Mouse (Mus musculus): Measurements from ENCODE around the gene Zfp618.

The Zfp618 gene

DNA sequence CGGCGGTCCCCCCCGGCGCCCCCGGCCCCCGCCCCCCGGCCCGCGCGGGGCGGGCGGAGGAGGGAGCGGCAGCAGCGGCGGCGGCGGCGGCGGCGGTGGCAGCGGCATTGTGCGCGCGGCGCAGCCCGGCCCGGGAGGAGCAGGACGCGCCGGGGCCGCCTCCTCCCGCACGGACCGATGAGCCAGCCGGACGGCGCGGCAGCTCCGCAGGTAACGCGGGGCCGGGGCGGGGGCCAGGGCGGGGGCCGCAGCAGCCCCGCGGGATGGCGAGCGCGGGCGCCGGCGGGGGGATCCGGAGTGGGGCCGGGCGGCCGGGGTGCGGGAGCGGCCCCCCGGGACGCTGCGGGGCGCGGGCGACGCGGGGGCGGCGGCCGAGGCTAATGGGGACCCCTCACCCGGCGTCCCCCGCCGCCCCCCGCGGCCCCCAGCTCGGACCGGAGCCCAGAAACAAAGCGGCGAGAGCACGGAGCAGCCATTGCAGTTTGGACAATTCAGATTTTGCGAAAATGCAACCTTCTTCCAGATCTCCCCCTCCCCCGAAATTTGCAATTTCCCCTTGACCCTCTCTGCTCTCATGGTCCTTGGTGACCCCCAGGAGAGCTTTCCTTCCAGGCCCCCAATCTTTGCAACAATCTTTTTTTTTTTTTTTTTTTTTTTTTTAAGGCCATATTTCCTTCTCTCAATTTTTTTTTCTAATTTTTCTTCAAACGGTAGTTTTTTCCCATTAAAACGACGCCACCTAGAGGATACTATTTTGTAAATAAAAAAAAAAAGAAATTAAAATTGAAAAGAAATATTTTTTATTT is at the start of gene Zfp618:
Gene Zfp618 (plus strand): TSS at position 77 of the 806 bp plus-strand sequence.
- DNase-seq (ENCODE audit: low read depth, low spot score): no peak

DNA sequence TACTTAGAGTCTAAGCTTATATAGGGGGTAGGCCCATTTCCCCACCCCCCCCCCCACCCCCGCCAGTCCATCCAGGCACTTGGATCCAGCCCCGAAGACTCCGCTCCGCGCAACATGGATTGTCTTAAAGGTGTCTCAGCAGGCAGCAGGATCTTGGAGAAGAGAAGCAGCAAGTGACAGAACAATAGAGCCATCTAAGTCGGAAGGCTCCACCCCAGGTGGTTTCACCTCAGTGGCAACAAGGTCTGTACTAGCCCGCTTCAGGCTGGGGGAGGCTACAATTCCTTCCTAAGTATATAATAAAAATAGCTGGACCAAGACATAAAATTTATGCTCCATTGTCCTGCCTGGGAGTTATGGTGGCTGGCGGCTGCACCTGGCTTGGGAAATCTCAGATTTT is 48.3 kb upstream of the Zfp618 start:
- peak; percentile 7 for DNase-seq (ENCODE audit: low read depth, low spot score)

DNA sequence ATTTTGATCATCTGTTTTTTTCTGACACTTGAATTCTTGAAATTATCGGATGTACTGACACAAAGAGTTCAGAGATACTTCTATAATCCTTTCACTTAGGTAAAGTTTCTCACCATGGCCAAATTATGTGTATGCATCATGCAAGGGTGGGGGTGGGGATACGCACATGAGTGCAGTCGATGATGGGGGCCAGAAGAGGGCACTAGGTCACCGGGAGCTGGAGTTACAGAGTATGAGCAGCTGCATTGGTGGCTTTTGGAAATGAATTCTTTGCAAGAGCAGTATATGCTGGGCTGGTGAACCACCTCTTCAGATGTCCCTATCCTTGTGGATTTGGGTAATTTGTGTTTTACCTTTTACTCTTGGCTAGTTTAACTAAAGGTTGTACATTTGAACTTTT is 31.6 kb upstream of the Zfp618 start:
- no peak for DNase-seq (ENCODE audit: low read depth, low spot score)

DNA sequence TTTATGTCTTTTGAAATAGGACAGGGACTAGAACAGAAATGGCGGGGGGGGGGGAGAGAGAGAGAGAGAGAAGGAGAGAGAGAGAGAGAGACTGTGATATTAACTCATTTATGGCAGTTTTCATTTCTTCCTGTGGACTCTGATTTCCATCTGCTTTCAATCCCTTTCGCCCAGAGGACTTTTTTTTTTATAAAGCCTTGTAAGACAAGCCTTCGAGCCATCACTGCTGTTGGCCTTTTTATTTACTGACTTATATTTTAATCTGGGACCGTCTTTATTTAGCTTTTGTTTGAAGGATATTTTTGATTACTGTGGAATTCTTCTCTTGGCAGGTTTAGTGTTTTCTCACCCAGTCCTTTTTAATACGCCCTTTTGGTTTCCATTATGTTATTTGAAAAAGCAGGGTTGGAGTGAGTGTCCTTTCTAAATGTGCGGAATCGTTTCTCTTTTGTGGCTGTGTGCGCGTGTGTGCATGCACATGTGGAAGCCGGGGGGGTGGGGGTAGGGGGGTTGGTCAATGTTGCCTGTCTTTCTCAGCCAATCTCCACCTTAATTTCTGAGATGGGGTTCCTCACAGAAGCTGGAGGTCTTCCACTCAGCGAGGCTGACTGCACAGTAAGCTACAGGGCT is 29.7 kb upstream of the Zfp618 start:
- no peak for DNase-seq (ENCODE audit: low read depth, low spot score)

DNA sequence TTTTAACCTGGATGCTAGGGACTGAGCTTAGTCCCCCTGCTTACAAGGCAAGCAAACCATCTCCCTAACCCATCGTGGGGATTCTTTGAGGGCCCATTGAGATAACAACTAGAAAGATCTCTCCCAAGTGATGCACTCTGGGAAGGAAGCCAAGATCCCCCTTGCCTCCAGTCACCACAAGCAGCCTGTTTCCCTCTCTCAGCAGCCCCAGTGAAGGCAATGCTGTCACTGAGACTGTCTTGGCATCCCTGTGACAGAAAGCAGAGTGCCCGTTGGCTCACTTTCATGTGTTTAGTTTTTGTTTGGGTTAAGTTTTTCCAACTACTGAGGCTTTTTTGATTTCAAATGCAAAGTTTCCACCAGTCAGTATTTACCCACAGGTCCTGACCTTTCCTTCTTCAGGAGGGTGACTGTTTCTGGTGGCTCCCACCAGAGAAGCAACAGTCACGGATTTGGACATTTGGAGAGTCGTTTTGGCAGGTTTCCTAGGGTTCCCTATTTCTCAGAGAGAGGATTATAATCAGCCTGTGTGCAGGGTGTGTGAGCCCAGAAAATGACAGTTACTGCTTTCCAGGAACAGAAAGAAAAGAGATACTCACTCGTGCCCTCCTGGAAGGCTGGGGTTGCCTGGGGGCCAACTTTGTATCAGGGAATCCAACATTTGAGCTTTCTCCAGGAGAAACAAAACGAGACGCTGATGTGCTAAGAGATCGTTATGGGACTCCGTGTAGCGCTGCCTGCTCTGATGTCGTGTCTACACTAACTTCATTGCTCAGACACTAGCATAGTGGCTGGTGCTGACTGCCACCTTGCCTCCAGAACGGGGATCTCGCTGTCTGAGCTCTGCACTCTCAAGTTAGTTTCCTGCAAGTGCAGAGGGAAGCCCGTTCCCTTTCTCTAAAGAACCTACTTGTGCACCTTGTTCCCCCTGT is 23.1 kb upstream of the Zfp618 start:
- no peak for DNase-seq (ENCODE audit: low read depth, low spot score)

DNA sequence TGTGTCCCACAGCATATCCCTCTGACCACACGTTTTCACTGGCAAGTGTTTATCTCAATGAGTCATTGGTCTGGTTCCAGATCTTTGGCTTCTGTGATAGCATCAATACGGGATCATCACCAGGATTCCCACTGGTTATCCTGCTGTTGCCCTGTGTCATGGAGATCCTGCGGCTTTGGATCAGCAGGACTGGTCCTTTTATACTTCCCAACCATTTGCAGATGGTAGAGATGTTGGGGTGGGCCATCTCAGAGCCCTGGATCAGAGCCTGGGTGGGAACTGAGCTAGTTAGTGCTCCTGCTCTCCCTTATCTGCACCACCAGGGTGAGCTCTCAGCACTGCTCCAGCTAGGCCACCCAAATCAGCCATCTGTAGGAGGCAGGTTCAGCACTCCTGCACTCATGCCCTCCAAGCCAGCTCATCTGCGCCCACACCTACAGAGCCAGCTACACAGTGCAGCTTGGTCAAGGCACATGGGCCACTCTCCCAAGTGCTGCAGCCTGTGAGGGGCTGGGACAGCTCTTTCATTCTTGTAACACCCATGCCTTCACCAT is 21.0 kb upstream of the Zfp618 start:
- DNase-seq (ENCODE audit: low read depth, low spot score): peak; percentile 18

DNA sequence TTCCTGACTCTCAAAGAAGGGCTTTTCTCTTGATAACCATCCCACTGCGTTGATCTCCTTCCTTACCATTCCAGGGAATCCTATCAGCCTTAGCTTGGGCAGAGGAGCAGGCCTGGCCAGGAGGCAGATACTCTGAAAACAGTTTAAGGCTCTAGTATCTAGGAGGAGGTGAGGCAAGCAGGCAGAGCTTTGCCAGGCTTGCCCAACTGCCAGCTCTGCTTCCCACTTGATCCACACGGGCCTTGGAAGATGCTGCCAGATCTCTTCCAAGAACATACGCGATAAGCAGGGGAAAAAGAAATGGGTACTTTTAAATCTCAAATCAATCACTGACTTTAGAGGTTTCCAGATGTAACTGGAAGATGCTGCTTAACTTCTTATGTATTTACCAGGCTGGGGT is 1.6 kb upstream of the Zfp618 start:
- no peak for DNase-seq (ENCODE audit: low read depth, low spot score)

DNA sequence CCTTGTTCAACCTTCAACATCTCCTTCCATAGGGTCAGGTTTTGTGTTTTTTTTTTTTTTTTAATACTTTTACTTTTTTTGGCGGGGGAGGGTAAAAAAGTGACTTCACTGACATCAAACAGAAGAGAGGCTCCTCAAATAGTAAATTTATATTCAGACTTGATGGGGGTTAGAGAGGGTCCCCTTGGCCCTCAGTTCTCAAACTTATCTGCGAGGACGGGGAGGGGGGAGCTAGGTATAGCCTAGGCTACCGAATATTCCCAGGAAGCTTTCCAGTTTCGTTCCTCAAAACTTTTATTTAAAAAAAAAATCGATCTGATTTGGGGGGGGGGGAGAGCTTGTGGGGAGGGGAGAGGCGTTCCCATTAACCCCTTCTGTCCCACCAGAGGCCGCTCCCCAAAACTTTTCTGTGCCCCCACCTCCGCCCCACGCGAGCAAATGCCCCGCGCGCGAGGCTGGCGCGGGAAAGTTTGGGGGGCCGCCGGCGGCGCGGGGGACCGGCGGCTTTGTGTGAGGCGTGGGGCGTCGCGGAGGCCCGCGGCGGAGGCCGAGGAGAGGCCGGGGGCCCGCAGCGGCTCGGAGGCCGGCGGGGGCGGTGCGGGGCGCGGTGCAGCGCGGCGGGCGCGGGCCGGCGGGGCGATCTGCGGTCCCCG is 403 bp upstream of the Zfp618 start:
- no peak for DNase-seq (ENCODE audit: low read depth, low spot score)

DNA sequence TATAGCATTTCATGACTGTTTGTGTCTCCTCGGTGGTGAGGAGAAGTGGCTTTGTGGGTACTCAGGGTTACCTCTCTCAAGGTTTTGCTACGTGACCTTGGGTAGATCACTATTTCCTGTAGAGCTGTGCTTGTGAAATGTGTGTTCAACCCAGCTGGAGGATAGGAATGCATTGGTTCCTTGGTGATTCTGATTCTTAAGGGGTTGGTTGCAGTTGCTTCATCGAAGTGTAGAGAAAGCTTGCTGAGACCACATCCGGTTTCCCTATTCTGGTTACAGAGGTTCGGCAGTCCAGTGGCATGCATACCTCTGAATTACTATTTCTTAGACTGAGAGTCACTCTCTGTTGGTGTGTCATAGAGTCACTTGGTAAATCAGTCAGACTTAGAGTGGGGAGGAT is 4.2 kb downstream of the Zfp618 start:
- DNase-seq (ENCODE audit: low read depth, low spot score): no peak

DNA sequence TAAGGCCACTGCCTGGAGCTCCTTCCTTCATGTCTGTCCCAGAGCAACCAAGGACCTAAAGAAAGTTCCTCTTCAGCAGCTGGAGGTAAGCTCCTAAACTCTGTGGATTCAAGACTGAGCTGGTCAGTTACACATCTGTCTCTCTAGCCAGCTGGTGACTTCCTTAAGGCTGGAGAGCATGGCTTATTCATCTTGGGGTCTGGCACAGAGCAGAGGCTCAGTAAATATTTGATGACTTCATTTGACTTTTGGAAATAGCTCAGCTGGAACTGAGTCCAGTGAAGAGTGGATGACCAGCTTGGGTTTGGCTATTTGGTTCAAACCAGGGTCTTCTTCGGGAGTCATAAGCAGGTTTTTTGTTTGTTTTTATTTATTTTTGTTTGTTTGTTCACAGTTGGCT is 6.6 kb downstream of the Zfp618 start:
- DNase-seq (ENCODE audit: low read depth, low spot score): no peak

DNA sequence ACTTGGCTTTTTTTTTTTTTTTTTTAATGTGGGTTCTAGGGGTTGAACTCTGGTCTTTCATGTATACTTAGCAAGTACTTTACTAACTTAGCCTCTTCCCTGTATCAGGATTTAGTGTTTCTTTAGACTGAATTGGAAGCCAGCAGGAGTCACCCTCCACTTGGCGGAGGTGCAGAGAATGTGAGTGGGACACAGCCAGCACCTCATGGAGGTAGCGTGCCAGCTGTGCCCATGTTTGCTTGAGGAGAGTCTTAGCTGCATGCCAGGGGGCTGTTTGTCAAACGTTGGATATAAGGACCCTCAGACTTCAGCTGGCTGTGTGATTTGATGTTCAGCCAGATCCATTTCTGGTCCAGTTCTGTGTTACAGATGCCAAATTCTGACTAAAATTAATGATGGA is 7.7 kb downstream of the Zfp618 start:
- DNase-seq (ENCODE audit: low read depth, low spot score): no peak

DNA sequence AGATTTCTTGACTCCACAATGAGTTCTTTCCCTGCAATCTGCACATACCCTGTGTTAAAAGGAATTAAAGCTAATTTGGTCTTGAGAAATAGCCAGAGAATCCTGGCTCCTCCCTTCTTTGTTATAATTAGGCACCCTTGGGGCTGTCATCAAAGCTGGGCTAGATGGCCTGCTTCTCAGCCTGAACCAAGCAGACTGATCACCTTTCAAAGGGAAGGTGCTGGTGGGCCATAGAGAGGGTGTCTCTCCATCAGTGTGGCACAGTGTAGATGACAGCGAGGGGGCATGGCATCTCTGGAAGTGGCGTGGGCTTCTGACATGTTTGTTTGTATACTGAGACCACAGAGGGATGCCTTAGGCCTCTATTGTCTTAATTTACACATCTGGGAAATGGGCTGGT is 9.5 kb downstream of the Zfp618 start:
- no peak for DNase-seq (ENCODE audit: low read depth, low spot score)

DNA sequence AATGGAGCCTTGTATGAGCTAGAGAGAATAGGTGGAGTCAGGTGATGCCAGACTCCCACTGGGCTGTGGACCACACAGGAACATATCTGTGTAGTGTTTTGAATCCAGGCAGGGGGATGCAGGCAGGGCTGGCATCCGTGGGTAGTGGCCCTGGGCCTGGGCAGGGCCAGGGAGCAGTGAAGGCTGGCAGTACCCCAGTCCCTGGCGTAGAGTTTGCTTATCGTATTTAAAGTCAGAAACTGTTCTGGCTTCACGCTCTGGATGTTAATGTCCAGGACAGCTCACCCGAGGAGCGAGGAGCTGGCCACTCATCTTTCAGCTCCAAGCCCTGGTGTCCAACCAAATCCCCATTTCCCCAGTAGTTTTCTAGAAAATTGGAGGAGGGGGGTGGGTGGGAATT is 10.2 kb downstream of the Zfp618 start:
- no peak for DNase-seq (ENCODE audit: low read depth, low spot score)

DNA sequence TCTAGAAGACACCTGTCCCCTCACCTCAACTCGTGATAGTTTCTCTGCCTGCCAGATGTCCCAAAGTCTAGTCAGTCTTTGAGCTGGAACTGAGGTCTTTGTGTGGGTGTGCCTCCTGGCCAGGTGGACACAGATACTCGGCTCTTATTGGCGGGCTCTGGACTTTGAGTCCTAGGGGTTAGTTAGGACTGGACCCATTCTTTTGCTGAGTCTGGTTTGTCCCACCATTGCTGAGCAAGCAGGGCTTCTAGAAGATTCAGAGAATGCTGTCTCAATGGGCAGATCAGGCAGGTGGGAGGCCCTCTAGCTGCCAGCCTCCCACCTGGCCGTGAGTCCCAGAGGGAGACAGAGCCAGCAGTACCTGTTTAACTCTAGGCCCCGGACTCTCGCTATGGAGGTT is 12.1 kb downstream of the Zfp618 start:
- DNase-seq (ENCODE audit: low read depth, low spot score): no peak

DNA sequence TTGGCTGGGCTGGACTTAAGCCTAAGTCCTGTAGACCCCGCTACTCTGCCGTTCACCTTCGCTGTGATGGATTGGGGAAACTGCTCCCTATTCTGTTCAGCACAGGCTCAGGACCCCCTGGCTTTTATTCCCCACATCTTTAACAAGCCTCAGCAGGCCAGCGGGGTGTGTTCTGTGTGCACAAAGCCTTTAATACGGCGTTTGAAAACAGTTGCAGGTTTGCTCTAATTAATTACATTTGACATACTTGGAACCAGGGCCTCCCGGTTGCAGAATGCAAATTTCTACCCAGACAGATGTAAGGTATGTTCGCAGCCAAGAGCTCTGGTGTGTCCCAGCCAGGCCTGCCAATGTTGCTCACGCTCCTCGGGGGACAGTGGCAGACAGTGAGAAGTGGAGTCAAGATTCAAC is 13.1 kb downstream of the Zfp618 start:
- DNase-seq (ENCODE audit: low read depth, low spot score): no peak

DNA sequence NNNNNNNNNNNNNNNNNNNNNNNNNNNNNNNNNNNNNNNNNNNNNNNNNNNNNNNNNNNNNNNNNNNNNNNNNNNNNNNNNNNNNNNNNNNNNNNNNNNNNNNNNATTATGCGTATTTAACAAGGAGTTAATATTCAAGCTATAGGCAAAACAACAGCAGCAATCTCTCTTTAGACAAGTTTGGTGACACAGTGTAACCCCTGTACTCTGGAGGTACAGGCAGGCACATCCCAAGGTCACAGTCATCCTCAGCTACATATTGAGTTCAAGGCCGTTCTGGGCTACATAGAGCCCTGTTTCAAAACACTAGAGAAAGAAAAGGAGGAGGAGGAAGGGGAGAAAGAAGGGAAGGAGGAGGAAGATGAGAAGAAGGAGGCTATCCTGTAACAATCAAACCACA is 16.2 kb downstream of the Zfp618 start:
- no peak for DNase-seq (ENCODE audit: low read depth, low spot score)

DNA sequence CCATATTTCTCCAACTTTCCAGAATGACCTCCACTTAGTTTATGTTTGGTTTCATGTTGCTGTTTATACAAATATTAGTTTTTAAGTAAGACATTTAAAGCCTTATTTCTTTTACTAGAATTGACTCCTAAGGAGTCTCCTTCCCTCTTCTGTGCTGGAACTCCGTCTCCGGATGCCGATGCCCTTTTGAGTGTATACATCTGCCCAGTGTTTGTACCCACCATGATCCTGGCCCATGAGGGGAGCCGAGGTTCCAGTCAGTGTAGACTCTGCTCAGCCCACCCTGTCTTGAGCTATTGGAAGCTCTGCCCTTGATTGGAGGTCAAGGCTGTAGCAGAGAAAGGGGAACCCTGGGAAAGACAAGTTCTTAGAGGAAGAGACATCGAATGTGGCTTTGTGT is 18.2 kb downstream of the Zfp618 start:
- no peak for DNase-seq (ENCODE audit: low read depth, low spot score)

DNA sequence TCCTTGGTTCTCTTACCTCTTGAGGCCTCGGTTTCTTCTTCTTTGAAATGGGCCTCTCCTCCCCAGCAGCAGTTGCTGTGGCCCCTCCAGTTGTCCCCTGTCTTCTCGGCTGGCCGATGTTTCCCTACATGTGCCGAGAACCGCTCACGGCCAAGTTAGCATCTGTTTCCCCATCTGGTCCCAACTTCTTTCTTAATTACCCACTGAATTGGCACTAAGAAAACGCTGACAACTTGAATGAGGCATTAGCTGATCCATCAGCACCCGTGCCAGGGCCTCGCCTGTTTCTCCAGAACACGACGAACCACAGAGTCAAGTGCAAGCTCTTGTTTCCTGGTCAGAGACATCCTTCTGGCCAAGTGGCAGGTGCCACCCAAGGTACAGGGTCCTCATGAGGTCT is 26.0 kb downstream of the Zfp618 start:
- DNase-seq (ENCODE audit: low read depth, low spot score): no peak

DNA sequence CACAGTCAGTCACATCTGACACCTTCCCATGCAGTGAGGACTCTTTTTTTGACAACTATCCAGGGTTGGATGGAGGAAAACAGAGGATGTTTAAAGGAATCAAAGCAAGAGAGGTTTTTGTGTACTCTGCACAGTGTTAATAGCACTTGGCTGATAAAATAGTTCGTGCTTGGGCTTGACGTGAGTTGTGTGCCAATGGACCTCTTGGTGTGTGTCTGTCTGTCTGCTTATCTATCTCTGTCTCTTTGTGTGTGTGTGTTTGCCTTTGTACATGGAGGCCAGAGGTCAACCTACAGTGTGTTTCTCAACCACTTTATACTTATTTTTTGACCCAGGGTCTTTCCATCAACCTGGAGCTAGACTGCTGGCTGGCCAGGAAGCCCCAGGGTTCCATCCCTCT is 27.8 kb downstream of the Zfp618 start:
- no peak for DNase-seq (ENCODE audit: low read depth, low spot score)

DNA sequence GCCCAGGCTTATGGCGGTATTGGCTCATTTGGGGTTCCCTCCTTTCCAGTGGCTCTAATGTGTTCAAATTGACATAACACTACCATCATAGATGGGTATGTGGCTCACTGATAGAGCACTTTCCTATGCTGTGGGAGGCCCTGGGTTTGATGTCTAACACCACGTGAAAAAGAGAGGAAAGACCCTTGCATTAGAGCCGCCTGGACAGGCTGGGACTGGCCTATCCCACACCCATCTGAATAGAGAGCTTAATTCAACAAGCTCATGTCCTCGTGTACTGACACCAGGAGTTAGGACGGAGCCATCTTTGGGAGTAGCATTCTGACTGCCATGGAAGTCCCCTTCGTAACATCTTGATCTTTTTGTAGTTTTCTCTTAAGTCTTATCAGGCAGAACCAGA is 32.2 kb downstream of the Zfp618 start:
- no peak for DNase-seq (ENCODE audit: low read depth, low spot score)

DNA sequence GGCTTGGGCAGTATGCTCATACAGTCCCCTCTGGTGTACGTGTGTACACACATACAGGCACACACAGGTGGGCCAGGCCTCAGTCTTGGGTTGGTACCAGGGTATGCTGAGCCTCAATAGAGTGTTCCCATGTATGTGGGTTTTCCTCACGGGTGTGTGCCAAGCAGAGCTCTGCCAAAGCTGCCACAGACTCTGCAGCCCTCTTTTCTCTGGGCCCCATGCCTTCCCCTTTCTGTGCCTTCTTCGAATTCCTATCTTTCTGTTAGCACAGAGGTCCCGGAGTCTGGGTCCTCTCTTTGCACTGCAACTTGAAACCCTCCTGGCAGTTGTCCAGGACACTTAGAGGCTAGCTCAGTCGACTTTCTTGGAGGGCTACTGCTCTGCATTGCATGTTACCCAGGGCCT is 33.1 kb downstream of the Zfp618 start:
- no peak for DNase-seq (ENCODE audit: low read depth, low spot score)

DNA sequence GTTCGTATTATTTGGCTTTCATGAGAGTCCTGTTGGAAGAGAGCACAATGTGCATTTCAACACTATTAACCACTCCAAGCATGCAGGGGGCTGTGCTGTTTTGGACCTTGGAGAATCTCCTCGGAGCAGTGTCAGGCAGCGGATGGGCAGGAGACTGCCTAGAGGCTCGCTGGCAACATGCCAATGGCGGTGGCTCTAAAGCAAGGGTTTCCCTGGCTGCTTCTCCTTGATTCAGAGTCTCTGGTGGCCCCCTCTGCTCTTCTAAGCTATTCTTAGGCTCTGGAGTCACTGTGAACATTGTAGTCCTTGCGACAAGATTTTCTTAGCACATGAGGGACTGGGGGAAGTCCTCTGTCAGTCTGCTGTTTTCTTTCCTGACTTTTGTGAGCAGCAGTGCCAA is 33.5 kb downstream of the Zfp618 start:
- DNase-seq (ENCODE audit: low read depth, low spot score): no peak

All from WW6 (cell line).